Mouse (Mus musculus): Measurements from ENCODE around the gene Gdpd5. TPM values are rescaled to one million over a fixed set of nuclear protein-coding genes. Genes with fewer than 3 reads are reported as not detected.

Gene Gdpd5
- total and polyA plus RNA-seq, 3 experiments, result 0.15 to 0.26 TPM; not detected in 1

- peaks cover under 1 to 2% of the 10 kb centered on the region in 2 experiments; a peak in 3 of 4 replicates for H3K27me3 ChIP-seq (ENCODE audit: control insufficient read depth in 1 of 2, insufficient read depth in 2 of 2, low read length in 2 of 2)
- H3K36me3 ChIP-seq (ENCODE audit: control insufficient read depth in 1 of 2, insufficient read depth in 2 of 2, low read length in 2 of 2), result no peaks in the 10 kb centered on the region
- H3K4me3 ChIP-seq (ENCODE audit: control insufficient read depth in 1 of 2, insufficient read depth in 1 of 2, low read depth in 2 of 2, low read length in 2 of 2), result no peak overlapping the region
Measured at GRCm38 (mm10) chr7:99405386-99406155, 24.4 kb downstream of the Gdpd5 start.

DNA sequence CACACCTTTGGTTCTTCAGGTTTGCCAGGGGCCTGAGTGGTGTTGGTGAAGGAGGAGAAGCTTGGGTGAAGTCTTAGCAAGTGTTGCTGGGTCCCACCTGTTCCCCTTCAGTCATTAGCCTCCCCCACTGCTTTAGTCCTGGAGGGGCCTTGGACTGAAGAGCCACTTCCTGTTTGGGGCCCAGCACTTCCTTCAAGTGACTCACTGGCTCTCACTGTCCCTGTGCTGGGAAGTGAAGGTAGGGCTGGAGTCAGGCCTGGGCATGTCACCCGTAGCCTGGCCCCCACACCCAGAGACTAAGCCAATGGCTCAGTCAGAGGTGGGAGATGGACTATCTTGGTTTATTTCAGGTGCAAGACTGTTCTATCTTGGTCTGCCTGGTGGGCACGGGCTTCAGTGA is 26.4 kb downstream of the Gdpd5 start:
- H3K9me3 ChIP-seq (replicated peaks; ENCODE audit: insufficient read depth, low read length), result no peaks in the 10 kb centered on the region
- H3K4me1 ChIP-seq (ENCODE audit: control insufficient read depth in 1 of 2, insufficient read depth in 2 of 2, low read length in 2 of 2), result no peaks in the 10 kb centered on the region
- DNase-seq (ENCODE audit: low read depth, low spot score), result no peak
- TF ChIP-seq POLR2A (IDR thresholded peaks at IDR 0.05; ENCODE audit: control insufficient read depth in 1 of 2, insufficient read depth in 1 of 2, low read depth in 1 of 2, low read length in 2 of 2, poor library complexity in 1 of 2), result no peak
- TF ChIP-seq USF2 (IDR thresholded peaks at IDR 0.05; ENCODE audit: borderline replicate concordance in 1 of 2, insufficient read depth in 1 of 2, low read depth in 1 of 2, low read length in 2 of 2), result no peak
- no peak for TF ChIP-seq MXI1 (IDR thresholded peaks at IDR 0.05; ENCODE audit: low read depth, low read length)
- no peak for TF ChIP-seq E2F4 (IDR thresholded peaks at IDR 0.05; ENCODE audit: borderline replicate concordance, low read depth, low read length)
- TF ChIP-seq RAD21 (IDR thresholded peaks at IDR 0.05; ENCODE audit: low read depth, low read length), result no peak
- no peak for TF ChIP-seq RCOR1 (IDR thresholded peaks at IDR 0.05; ENCODE audit: low read depth, low read length)
- no peak for TF ChIP-seq MAFK (IDR thresholded peaks at IDR 0.05; ENCODE audit: borderline replicate concordance, low read depth, low read length)
- no peak for TF ChIP-seq ELF1 (IDR thresholded peaks at IDR 0.05; ENCODE audit: low read depth, low read length)
- TF ChIP-seq ETS1 (IDR thresholded peaks at IDR 0.05; ENCODE audit: low read depth, low read length), result no peak
- no peak for TF ChIP-seq USF1 (IDR thresholded peaks at IDR 0.05; ENCODE audit: low read depth, low read length)
- TF ChIP-seq HCFC1 (IDR thresholded peaks at IDR 0.05; ENCODE audit: low read depth, low read length), result no peak
- TF ChIP-seq TAL1 (IDR thresholded peaks at IDR 0.05; ENCODE audit: low read length), result no peak
- TF ChIP-seq MAZ (IDR thresholded peaks at IDR 0.05; ENCODE audit: low read depth, low read length), result no peak
- TF ChIP-seq TCF12 (IDR thresholded peaks at IDR 0.05; ENCODE audit: low read depth, low read length), result no peak
- TF ChIP-seq SIN3A (IDR thresholded peaks at IDR 0.05; ENCODE audit: low read length), result no peak
- no peak for TF ChIP-seq JUND (IDR thresholded peaks at IDR 0.05; ENCODE audit: low read depth, low read length)
- TF ChIP-seq CTCF (IDR thresholded peaks at IDR 0.05 in 2 of 3, conservative IDR thresholded peaks at IDR 0.05 in 1 of 3; ENCODE audit: control insufficient read depth in 1 of 3, insufficient read depth in 1 of 3, low read depth in 2 of 3, low read length in 3 of 3, poor library complexity in 1 of 3, severe bottlenecking in 1 of 3), result no peak
- TF ChIP-seq CHD2 (IDR thresholded peaks at IDR 0.05; ENCODE audit: low read length), result no peak
- TF ChIP-seq NRF1 (IDR thresholded peaks at IDR 0.05; ENCODE audit: insufficient read depth, low read depth, low read length, poor library complexity, severe bottlenecking), result no peak
- TF ChIP-seq MAX (IDR thresholded peaks at IDR 0.05; ENCODE audit: low read length), result no peak
- no peaks in the 10 kb centered on the region; a peak in 2 of 4 replicates for H3K27me3 ChIP-seq (ENCODE audit: control insufficient read depth in 1 of 2, insufficient read depth in 2 of 2, low read length in 2 of 2)
- no peak overlapping the region for H3K4me3 ChIP-seq (ENCODE audit: control insufficient read depth in 1 of 2, insufficient read depth in 1 of 2, low read depth in 2 of 2, low read length in 2 of 2)
- no peaks in the 10 kb centered on the region for H3K79me2 ChIP-seq (ENCODE audit: control insufficient read depth, insufficient read depth, low read length, poor library complexity)
- H3K36me3 ChIP-seq (ENCODE audit: control insufficient read depth in 1 of 2, insufficient read depth in 2 of 2, low read length in 2 of 2), result no peaks in the 10 kb centered on the region
- no peak overlapping the region for H3K9ac ChIP-seq (ENCODE audit: control insufficient read depth, low read depth, low read length, poor library complexity, severe bottlenecking)
- no peak overlapping the region for H3K27ac ChIP-seq (ENCODE audit: control insufficient read depth, low read depth, low read length)

More at GRCm38 (mm10) chr7:99405386-99406155, 24.4 kb downstream of the Gdpd5 start:
- no peak for DNase-seq (ENCODE audit: low read depth, low spot score)
- H3K9me3 ChIP-seq (replicated peaks; ENCODE audit: insufficient read depth, low read length), result no peaks in the 10 kb centered on the region
- no peak overlapping the region for H3K27ac ChIP-seq (ENCODE audit: control insufficient read depth, low read depth, low read length)
- no peak overlapping the region for H3K9ac ChIP-seq (ENCODE audit: control insufficient read depth, low read depth, low read length, poor library complexity, severe bottlenecking)
- H3K4me1 ChIP-seq (ENCODE audit: control insufficient read depth in 1 of 2, insufficient read depth in 2 of 2, low read length in 2 of 2), result no peaks in the 10 kb centered on the region
- no peak for TF ChIP-seq USF2 (IDR thresholded peaks at IDR 0.05; ENCODE audit: borderline replicate concordance in 1 of 2, insufficient read depth in 1 of 2, low read depth in 1 of 2, low read length in 2 of 2)
- TF ChIP-seq MXI1 (IDR thresholded peaks at IDR 0.05; ENCODE audit: low read depth, low read length), result no peak
- no peak for TF ChIP-seq ZNF384 (IDR thresholded peaks at IDR 0.05; ENCODE audit: low read depth, low read length)
- TF ChIP-seq RAD21 (IDR thresholded peaks at IDR 0.05; ENCODE audit: low read depth, low read length), result no peak
- TF ChIP-seq TCF12 (IDR thresholded peaks at IDR 0.05; ENCODE audit: low read depth, low read length), result no peak
- TF ChIP-seq GABPA (IDR thresholded peaks at IDR 0.05; ENCODE audit: low read depth, low read length), result no peak
- no peak for TF ChIP-seq SMC3 (IDR thresholded peaks at IDR 0.05; ENCODE audit: low read depth, low read length)
- TF ChIP-seq ZMIZ1 (IDR thresholded peaks at IDR 0.05; ENCODE audit: low read depth, low read length), result no peak
- TF ChIP-seq ELF1 (IDR thresholded peaks at IDR 0.05; ENCODE audit: low read depth, low read length), result no peak
- TF ChIP-seq ETS1 (IDR thresholded peaks at IDR 0.05; ENCODE audit: low read depth, low read length), result no peak
- TF ChIP-seq CHD1 (IDR thresholded peaks at IDR 0.05; ENCODE audit: low read depth, low read length), result no peak
- no peak for TF ChIP-seq MYB (IDR thresholded peaks at IDR 0.05; ENCODE audit: low read depth, low read length)
- no peak for TF ChIP-seq MAX (IDR thresholded peaks at IDR 0.05; ENCODE audit: low read length)
- TF ChIP-seq USF1 (IDR thresholded peaks at IDR 0.05; ENCODE audit: low read depth, low read length), result no peak
- no peak for TF ChIP-seq TBP (IDR thresholded peaks at IDR 0.05; ENCODE audit: low read depth, low read length)
- no peak for TF ChIP-seq MEF2A (IDR thresholded peaks at IDR 0.05; ENCODE audit: extremely low read depth, insufficient replicate concordance, low read depth, low read length, poor library complexity, severe bottlenecking)
- TF ChIP-seq KAT2A (conservative IDR thresholded peaks at IDR 0.05; ENCODE audit: low read depth, low read length), result no peak
- TF ChIP-seq POLR2A (IDR thresholded peaks at IDR 0.05; ENCODE audit: control insufficient read depth in 1 of 2, insufficient read depth in 1 of 2, low read depth in 1 of 2, low read length in 2 of 2, poor library complexity in 1 of 2), result no peak
- TF ChIP-seq MAFK (IDR thresholded peaks at IDR 0.05; ENCODE audit: borderline replicate concordance, low read depth, low read length), result no peak
- TF ChIP-seq UBTF (IDR thresholded peaks at IDR 0.05; ENCODE audit: borderline replicate concordance, insufficient read depth, low read depth, low read length), result no peak
- no peaks in the 10 kb centered on the region for H3K79me2 ChIP-seq (ENCODE audit: control insufficient read depth, insufficient read depth, low read length, poor library complexity)
